Mouse (Mus musculus) bone marrow macrophage, adult 2 months (primary cell): ENCODE results near the gene Scn4a.

Source experiments
- CTCF ChIP-seq: IDR thresholded peaks from 2 replicates; pipeline ENCODE4 v1.5.1; 2012; ENCODE audit warnings: low read depth, mild to moderate bottlenecking, low read length, moderate library complexity
- POLR2A ChIP-seq: IDR thresholded peaks from 2 replicates; pipeline ENCODE4 v1.6.1; 2012; ENCODE audit warnings: mild to moderate bottlenecking, low read depth, low read length, borderline replicate concordance

GRCm38 (mm10) chr11:106301765-106302164, 51.3 kb downstream of the Scn4a start, which contains the start of gene Gh:
- TF ChIP-seq CTCF (no peak), POLR2A (no peak)
